Mouse (Mus musculus): Measurements from ENCODE around the gene Trim24. TPM values are rescaled to one million over a fixed set of nuclear protein-coding genes. Genes with fewer than 3 reads are reported as not detected.

Trim24 gene
- total RNA-seq, 1 experiment: 77.8 TPM

DNA sequence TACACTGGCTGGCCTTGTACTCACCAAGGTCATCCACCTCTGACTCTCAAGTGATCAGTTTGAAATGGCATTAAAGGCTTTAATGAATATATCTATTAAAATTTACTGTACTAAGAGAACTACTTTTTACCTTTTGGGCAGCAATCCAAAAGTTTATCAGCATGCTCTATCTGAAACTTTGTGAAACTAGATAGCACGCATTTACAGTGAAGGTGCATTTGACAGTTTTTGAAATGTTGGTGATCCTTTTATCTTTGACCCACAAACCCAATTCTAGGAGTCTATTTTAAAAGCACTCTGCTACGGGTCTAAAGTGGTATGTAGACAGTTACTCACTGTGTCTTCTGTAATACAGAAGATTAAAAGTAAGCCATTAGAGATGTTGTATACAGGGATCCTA, 23.0 kb downstream of the Trim24 start:
- no peak overlapping the region for H3K9ac ChIP-seq (ENCODE audit: insufficient read depth, low read depth, low read length, poor library complexity, severe bottlenecking)
- H3K27ac ChIP-seq (ENCODE audit: insufficient read depth, low read depth, low read length, poor library complexity, severe bottlenecking): no peak overlapping the region
- H3K4me3 ChIP-seq (ENCODE audit: insufficient read depth in 1 of 2, low read depth in 1 of 2, low read length in 2 of 2, poor library complexity in 1 of 2, severe bottlenecking in 1 of 2): no peak overlapping the region
- peaks cover 2% of the 10 kb centered on the region for H3K36me3 ChIP-seq (ENCODE audit: control insufficient read depth, insufficient read depth, low read length, poor library complexity, severe bottlenecking)
- in situ Hi-C loops (cut with MboI; ENCODE audit: low sequenced_read_pairs in 2 of 2, unreplicated experiment in 2 of 2): no loop called here
- TF ChIP-seq ZNF384 (IDR thresholded peaks at IDR 0.05; ENCODE audit: low read depth, low read length) (no peak), MAFK (IDR thresholded peaks at IDR 0.05; ENCODE audit: insufficient read depth, low read depth, low read length) (no peak), ZC3H11A (IDR thresholded peaks at IDR 0.05; ENCODE audit: borderline replicate concordance, low read depth, low read length) (no peak), CHD2 (IDR thresholded peaks at IDR 0.05; ENCODE audit: low read depth, low read length) (no peak), HCFC1 (IDR thresholded peaks at IDR 0.05; ENCODE audit: borderline replicate concordance, insufficient read depth, low read length) (no peak)
- DNase-seq (ENCODE audit: low read depth, low spot score): no peak
- H3K4me1 ChIP-seq (ENCODE audit: control insufficient read depth in 2 of 2, insufficient read depth in 2 of 2, low read length in 2 of 2, poor library complexity in 1 of 2): peaks cover 0 to 3% of the 10 kb centered on the region in 2 experiments; a peak in 1 of 4 replicates
- no peaks in the 10 kb centered on the region for H3K9me3 ChIP-seq (ENCODE audit: control insufficient read depth, insufficient read depth, low read depth, low read length)

DNA sequence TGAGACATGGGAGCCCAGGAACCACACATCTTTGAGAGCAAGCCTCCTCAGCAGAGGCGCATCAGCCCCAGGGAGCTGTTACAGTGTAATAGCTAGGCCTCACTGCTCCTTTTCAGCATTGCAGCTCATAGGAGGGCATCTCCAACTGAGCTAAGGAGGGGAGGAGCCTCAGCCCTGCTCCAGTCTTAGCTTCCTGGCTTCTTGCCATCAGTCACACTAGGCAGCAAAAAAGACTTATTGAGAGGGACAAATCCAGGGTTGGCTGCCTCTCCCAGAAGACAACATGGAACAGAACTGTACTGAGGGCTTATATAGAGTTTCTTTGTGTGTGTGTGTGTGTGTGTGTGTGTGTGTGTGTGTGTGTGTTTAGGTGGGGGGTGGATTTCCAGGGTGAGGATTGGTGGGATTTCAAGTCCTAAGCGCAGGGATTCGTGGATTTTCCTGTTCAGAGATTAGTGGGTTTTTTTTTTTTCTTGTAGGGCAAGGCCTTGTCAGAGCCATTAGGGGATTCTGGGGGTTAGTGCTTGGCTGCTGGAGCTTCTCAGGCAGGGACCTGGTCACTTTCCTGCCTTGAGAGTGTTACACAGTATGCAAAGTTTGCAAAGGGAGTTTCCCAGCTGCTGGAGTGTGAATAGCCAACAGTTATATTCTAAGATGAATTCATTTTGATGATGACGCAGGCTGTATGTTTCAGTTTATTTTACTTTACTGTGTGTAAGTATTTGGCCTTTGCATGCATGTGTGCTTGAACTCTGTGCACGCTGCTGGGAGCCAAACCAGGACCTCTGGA, 25.2 kb downstream of the Trim24 start:
- no peaks in the 10 kb centered on the region for H3K9me3 ChIP-seq (ENCODE audit: control insufficient read depth, insufficient read depth, low read depth, low read length)
- TF ChIP-seq ZC3H11A (IDR thresholded peaks at IDR 0.05; ENCODE audit: borderline replicate concordance, low read depth, low read length) (no peak), HCFC1 (IDR thresholded peaks at IDR 0.05; ENCODE audit: borderline replicate concordance, insufficient read depth, low read length) (no peak), MAFK (IDR thresholded peaks at IDR 0.05; ENCODE audit: insufficient read depth, low read depth, low read length) (no peak), CHD2 (IDR thresholded peaks at IDR 0.05; ENCODE audit: low read depth, low read length) (no peak), ZNF384 (IDR thresholded peaks at IDR 0.05; ENCODE audit: low read depth, low read length) (no peak)
- H3K9ac ChIP-seq (ENCODE audit: insufficient read depth, low read depth, low read length, poor library complexity, severe bottlenecking): no peak overlapping the region
- peaks cover 6 to 7% of the 10 kb centered on the region in 2 experiments for H3K4me1 ChIP-seq (ENCODE audit: control insufficient read depth in 2 of 2, insufficient read depth in 2 of 2, low read length in 2 of 2, poor library complexity in 1 of 2)
- H3K27ac ChIP-seq (ENCODE audit: insufficient read depth, low read depth, low read length, poor library complexity, severe bottlenecking): no peak overlapping the region
- H3K36me3 ChIP-seq (ENCODE audit: control insufficient read depth, insufficient read depth, low read length, poor library complexity, severe bottlenecking): peaks cover 2% of the 10 kb centered on the region
- no peak overlapping the region for H3K4me3 ChIP-seq (ENCODE audit: insufficient read depth in 1 of 2, low read depth in 1 of 2, low read length in 2 of 2, poor library complexity in 1 of 2, severe bottlenecking in 1 of 2)
- in situ Hi-C loops (cut with MboI; ENCODE audit: low sequenced_read_pairs in 2 of 2, unreplicated experiment in 2 of 2): no loop called here
- DNase-seq (ENCODE audit: low read depth, low spot score): no peak

DNA sequence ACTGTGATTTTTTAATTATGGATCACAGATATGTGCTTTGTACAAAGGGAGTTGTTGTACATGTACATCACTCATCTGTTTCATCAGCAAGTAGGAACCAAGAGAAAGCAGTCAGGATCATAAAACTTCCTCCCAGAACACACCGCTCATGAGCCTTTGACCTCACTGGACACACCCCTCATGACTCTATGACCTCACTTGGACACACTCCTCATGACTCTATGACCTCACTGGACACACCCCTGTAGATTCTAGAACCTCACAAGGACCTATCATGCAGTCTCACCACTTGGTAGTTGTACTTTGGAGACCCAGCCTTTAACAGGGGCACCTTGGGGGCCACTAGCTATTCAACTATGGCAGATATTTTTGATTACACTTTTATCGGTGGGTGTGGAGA, 29.6 kb downstream of the Trim24 start:
- DNase-seq (ENCODE audit: low read depth, low spot score): no peak
- H3K4me1 ChIP-seq (ENCODE audit: control insufficient read depth in 2 of 2, insufficient read depth in 2 of 2, low read length in 2 of 2, poor library complexity in 1 of 2): peaks cover 6 to 7% of the 10 kb centered on the region in 2 experiments
- no peaks in the 10 kb centered on the region for H3K9me3 ChIP-seq (ENCODE audit: control insufficient read depth, insufficient read depth, low read depth, low read length)
- no peaks in the 10 kb centered on the region for H3K36me3 ChIP-seq (ENCODE audit: control insufficient read depth, insufficient read depth, low read length, poor library complexity, severe bottlenecking)
- H3K9ac ChIP-seq (ENCODE audit: insufficient read depth, low read depth, low read length, poor library complexity, severe bottlenecking): no peak overlapping the region
- in situ Hi-C loops (cut with MboI; ENCODE audit: low sequenced_read_pairs in 2 of 2, unreplicated experiment in 2 of 2): no loop called here
- TF ChIP-seq CHD2 (IDR thresholded peaks at IDR 0.05; ENCODE audit: low read depth, low read length) (no peak), HCFC1 (IDR thresholded peaks at IDR 0.05; ENCODE audit: borderline replicate concordance, insufficient read depth, low read length) (no peak), ZNF384 (IDR thresholded peaks at IDR 0.05; ENCODE audit: low read depth, low read length) (no peak), ZC3H11A (IDR thresholded peaks at IDR 0.05; ENCODE audit: borderline replicate concordance, low read depth, low read length) (no peak), MAFK (IDR thresholded peaks at IDR 0.05; ENCODE audit: insufficient read depth, low read depth, low read length) (no peak)
- no peak overlapping the region for H3K4me3 ChIP-seq (ENCODE audit: insufficient read depth in 1 of 2, low read depth in 1 of 2, low read length in 2 of 2, poor library complexity in 1 of 2, severe bottlenecking in 1 of 2)
- H3K27ac ChIP-seq (ENCODE audit: insufficient read depth, low read depth, low read length, poor library complexity, severe bottlenecking): no peak overlapping the region

DNA sequence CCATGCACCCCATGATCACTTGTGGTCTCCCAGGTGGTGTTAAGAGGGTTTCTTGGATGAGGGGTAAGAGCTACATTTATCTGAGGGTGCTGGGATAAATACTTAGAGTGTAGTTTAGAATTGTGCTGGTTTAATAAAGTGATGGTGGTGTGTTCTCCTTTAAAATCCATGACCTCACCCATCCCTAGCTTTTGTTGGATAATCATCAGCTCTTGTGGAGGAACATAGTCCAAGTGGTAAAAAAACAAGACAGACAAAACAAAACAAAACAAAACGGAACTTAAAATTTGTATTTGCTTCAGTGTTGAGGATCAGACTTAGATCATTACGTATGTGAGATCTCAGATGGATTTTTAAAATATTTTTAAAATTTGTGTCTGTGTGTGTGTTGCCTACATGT, 31.2 kb downstream of the Trim24 start:
- no peak for DNase-seq (ENCODE audit: low read depth, low spot score)
- H3K9me3 ChIP-seq (ENCODE audit: control insufficient read depth, insufficient read depth, low read depth, low read length): no peaks in the 10 kb centered on the region
- peaks cover 4 to 6% of the 10 kb centered on the region in 2 experiments for H3K4me1 ChIP-seq (ENCODE audit: control insufficient read depth in 2 of 2, insufficient read depth in 2 of 2, low read length in 2 of 2, poor library complexity in 1 of 2)
- H3K27ac ChIP-seq (ENCODE audit: insufficient read depth, low read depth, low read length, poor library complexity, severe bottlenecking): no peak overlapping the region
- in situ Hi-C loops (cut with MboI; ENCODE audit: low sequenced_read_pairs in 2 of 2, unreplicated experiment in 2 of 2): no loop called here
- no peak overlapping the region for H3K4me3 ChIP-seq (ENCODE audit: insufficient read depth in 1 of 2, low read depth in 1 of 2, low read length in 2 of 2, poor library complexity in 1 of 2, severe bottlenecking in 1 of 2)
- no peak for TF ChIP-seq MAFK (IDR thresholded peaks at IDR 0.05; ENCODE audit: insufficient read depth, low read depth, low read length)
- TF ChIP-seq ZNF384 (IDR thresholded peaks at IDR 0.05; ENCODE audit: low read depth, low read length): no peak
- TF ChIP-seq HCFC1 (IDR thresholded peaks at IDR 0.05; ENCODE audit: borderline replicate concordance, insufficient read depth, low read length): no peak
- TF ChIP-seq CHD2 (IDR thresholded peaks at IDR 0.05; ENCODE audit: low read depth, low read length): no peak
- no peak for TF ChIP-seq ZC3H11A (IDR thresholded peaks at IDR 0.05; ENCODE audit: borderline replicate concordance, low read depth, low read length)
- H3K9ac ChIP-seq (ENCODE audit: insufficient read depth, low read depth, low read length, poor library complexity, severe bottlenecking): no peak overlapping the region
- peaks cover 3% of the 10 kb centered on the region; the same call in 1 of the 2 replicates for H3K36me3 ChIP-seq (ENCODE audit: control insufficient read depth, insufficient read depth, low read length, poor library complexity, severe bottlenecking)

All from ES-E14 (cell line).